Mouse (Mus musculus) gastrocnemius, postnatal 4 days (tissue): ENCODE results near the gene Arhgef33. TPM values are rescaled to one million over a fixed set of nuclear protein-coding genes. Genes with fewer than 3 reads are reported as not detected.
A peak's percentile ranks its signal among the peaks of the same experiment; 100 is the strongest.
"Not testable (repeated sequence)": the region's sequence is repeated elsewhere in the genome, so short reads cannot be mapped to it uniquely, and the experiment has no call there.

ENCODE experiments used
- DNase-seq, 2 experiments: peaks; one replicate each; pipeline ENCODE4 v3.0.0; 2021 to 2022; ENCODE audit warnings: low spot score in 2 of 2, mixed read lengths in 2 of 2
- long read RNA-seq, 2 experiments: library from polyadenylated mRNA; stranded (forward); transcript quantifications; one replicate each; pipeline ENCODE4 v2.0.0; 2021
- total RNA-seq, 2 experiments: library from RNA; stranded (reverse); gene quantifications; 2 replicates each; pipeline ENCODE4 v1.2.3; 2021

Arhgef33 gene
- 1 to 10 TPM; 1.4 to 2.3 TPM for total RNA-seq
- long read RNA-seq, experiment 1, partial matches to known transcripts, result 0 of 2 reads
- long read RNA-seq, experiment 1, other reads (novel, unspliced or antisense), result 2 of 2 reads
- long read RNA-seq, experiment 2, partial matches to known transcripts, result 0 of 4 reads
- long read RNA-seq, experiment 2, other reads (novel, unspliced or antisense), result 4 of 4 reads

GRCm38 (mm10) chr17:80307251-80307650 is at the start of gene Arhgef33:
Gene Arhgef33, plus strand, starts transcription at chr17:80307407.
- DNase-seq, result no peak

- DNase-seq, result no peak
Observed at GRCm38 (mm10) chr17:80267065-80267464, 40.1 kb upstream of the Arhgef33 start.

- no peak for DNase-seq
Observed at GRCm38 (mm10) chr17:80268151-80268550, 39.1 kb upstream of the Arhgef33 start.

- not testable (repeated sequence) for DNase-seq
Observed at GRCm38 (mm10) chr17:80270622-80271021, 36.6 kb upstream of the Arhgef33 start.

GRCm38 (mm10) chr17:80278255-80278654 is 29.0 kb upstream of the Arhgef33 start:
- DNase-seq, result no peak

GRCm38 (mm10) chr17:80279340-80280070 is 27.7 kb upstream of the Arhgef33 start:
- no peak for DNase-seq

- no peak for DNase-seq
Observed at GRCm38 (mm10) chr17:80284446-80284845, 22.8 kb upstream of the Arhgef33 start.

- DNase-seq, result no peak
Observed at GRCm38 (mm10) chr17:80288012-80288411, 19.2 kb upstream of the Arhgef33 start.

GRCm38 (mm10) chr17:80289280-80290073 is 17.7 kb upstream of the Arhgef33 start:
- DNase-seq, result no peak

GRCm38 (mm10) chr17:80290074-80290657 is 17.0 kb upstream of the Arhgef33 start, which contains the start of the genes Morn2 and Dhx57:
Gene Morn2, plus strand, starts transcription at chr17:80290203.
Gene Dhx57, minus strand, starts transcription at chr17:80290476.
- peak; percentile 98 to 99 for DNase-seq

- DNase-seq, result peak in 1 of 2 experiments; percentile 36
Observed at GRCm38 (mm10) chr17:80291148-80291547, 16.1 kb upstream of the Arhgef33 start.

- no peak for DNase-seq
Observed at GRCm38 (mm10) chr17:80295258-80295657, 11.9 kb upstream of the Arhgef33 start.

- no peak for DNase-seq
Observed at GRCm38 (mm10) chr17:80298844-80299243, 8.4 kb upstream of the Arhgef33 start.

- DNase-seq, result no peak
Observed at GRCm38 (mm10) chr17:80311761-80312160, 4.6 kb downstream of the Arhgef33 start.

GRCm38 (mm10) chr17:80312405-80312804 is 5.2 kb downstream of the Arhgef33 start:
- no peak for DNase-seq

GRCm38 (mm10) chr17:80322228-80322627 is 15.0 kb downstream of the Arhgef33 start:
- no peak for DNase-seq

- DNase-seq, result no peak
Observed at GRCm38 (mm10) chr17:80323015-80323414, 15.8 kb downstream of the Arhgef33 start.

- DNase-seq, result no peak
Observed at GRCm38 (mm10) chr17:80323658-80324057, 16.5 kb downstream of the Arhgef33 start.

- DNase-seq, result no peak
Observed at GRCm38 (mm10) chr17:80324521-80324920, 17.3 kb downstream of the Arhgef33 start.

GRCm38 (mm10) chr17:80325456-80325855 is 18.2 kb downstream of the Arhgef33 start:
- DNase-seq, result no peak

GRCm38 (mm10) chr17:80326431-80326830 is 19.2 kb downstream of the Arhgef33 start:
- no peak for DNase-seq
